Mouse (Mus musculus) spleen, adult 12 weeks (tissue): ENCODE measurements around the gene Zfp639.
A peak's percentile ranks its signal among the peaks of the same experiment; 100 is the strongest.

Experiments
- DNase-seq: peaks from one replicate; pipeline ENCODE4 v3.0.0; 2022; ENCODE audit warnings: low spot score

Zfp639 gene

DNA sequence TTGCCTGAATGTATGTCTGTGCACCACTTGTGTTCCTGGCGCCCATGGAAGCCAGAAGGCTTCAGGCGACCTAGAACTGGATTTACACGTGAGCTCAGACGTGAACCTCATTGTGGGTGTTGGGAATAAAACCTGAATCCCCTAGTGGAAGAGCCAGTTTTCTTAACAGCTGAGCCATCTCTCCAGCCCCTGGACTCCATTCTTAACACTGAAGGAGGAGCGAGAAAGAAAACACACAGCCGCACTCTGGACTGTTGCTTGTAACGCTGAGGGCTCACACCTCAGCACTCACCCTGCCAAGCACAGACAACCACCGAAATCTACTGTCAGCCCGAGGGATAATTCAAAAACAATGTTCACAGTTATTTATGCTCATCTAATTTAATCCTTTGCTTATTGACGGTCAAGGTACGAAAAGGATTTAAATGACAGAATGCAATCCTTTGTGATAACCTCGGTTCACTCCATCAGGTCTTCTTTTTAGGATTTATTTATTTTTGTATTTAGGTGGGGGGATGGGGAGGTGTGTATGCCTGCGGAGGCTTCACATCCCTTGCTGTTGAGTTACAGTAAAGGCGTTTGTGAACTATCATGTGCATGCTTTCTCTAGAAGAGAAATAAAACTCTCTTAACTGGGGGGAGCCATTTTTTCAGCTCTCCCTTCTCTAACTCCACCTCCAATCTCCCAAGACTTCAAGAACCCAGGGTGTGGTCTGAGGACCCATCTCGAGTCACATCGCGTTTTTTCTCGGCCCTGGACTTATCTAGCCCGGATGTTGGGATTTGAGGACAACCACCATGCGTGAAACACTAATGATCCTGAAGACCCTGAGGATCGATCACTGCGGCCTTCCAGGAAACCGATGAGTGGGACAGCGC, at the start of gene Zfp639:
Gene Zfp639 (plus strand): TSS at position 764 of the 879 bp plus-strand sequence.
- DNase-seq = no peak

GRCm38 (mm10) chr3:32467321-32467720, 42.7 kb upstream of the Zfp639 start:
- DNase-seq = no peak

DNA sequence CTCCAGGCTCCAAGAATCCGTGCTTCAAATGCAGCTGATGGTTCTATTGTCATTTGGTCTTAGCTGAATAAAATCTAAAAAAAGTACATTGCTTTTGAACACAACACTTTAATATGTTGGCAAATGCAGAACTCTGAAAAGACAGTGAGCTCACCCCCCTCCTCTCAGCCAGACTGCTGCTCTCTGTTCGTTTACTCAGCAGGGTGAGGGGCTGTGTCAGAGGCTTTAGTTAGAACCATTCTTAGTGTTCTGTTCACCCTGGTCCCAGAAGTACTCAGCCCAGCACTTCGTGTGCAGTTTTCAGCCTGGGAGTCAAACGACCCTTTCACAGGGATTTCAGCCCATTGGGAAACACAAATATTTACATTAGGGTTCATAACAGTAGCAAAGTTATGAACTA, 41.6 kb upstream of the Zfp639 start:
- no peak for DNase-seq

DNA sequence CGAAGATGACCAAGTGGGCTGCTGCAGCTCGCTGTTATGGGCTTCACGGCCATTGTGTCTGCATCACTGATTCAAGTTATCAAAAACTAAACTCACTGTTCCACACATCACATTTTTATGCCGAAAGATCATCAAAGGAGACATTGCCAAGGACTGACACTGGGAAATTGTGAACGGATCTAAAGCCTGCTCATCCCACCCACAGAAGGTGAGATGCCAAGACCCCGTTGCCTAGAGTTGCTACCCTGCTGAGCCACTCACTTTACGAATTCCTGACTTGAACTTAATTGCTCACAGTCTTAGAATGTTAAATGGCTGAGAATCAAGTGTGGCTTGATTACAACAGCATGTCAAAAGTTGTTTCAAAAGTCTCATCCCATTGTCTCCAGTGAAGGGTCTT, 39.6 kb upstream of the Zfp639 start:
- DNase-seq = no peak

GRCm38 (mm10) chr3:32471098-32471497, 39.0 kb upstream of the Zfp639 start:
- no peak for DNase-seq

DNA sequence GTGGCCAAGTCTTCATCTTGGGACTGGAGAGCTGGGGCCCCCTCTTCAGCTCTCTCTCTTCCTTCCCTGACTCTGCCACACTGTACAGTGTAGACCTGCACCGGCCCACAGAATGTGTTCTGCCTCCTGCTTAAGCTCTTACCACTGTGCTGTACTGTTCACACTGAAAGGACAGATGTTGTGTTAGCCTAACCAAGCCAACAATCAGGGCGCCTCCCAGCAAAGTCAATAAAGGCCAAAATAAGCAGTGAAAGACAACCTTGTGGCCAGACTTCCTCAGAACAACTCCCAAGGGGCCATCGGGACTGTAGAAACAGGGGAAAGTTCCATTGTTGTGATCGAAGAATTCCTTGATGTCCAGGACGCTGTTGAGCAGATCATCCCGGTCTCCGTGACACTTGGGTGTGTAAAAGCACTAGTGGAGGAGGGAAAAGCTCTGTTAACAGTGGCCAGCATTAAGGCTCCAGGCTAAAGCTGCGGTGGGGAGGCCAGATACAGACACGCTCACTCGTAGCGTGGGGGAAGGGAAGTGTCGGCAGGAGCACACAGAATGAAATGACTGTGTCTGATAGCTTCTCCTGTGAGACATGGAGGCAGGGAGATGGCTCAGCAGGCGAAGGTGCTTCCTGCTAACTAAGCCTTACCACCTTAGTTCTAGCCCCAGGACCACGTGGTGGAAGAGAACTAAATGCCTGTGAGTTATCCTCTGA, 37.7 kb upstream of the Zfp639 start:
- no peak for DNase-seq

- no peak for DNase-seq
These were observed 36.9 kb upstream of the Zfp639 start for GRCm38 (mm10) chr3:32473184-32473583.

DNA sequence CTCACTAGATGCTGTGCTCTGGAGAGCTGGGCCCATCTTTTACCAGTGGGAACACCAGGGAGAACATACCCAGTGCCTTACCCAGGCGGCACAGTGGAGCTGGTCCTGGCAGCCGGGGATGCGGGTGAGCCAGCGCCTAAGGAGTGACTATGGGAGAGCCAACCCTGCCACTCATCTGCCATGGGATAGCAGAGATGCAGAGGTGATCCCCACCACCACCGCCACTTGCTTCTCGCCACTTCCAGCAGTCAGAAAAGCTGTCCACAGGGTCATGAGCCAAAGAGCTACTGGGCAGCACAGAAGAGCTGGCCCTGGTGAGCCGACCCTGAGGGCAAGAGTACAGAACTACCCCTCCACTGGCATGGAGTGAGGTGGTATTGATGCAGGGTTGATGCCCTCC, 30.1 kb upstream of the Zfp639 start:
- DNase-seq = no peak

GRCm38 (mm10) chr3:32483035-32483434, 27.0 kb upstream of the Zfp639 start:
- DNase-seq = no peak

DNA sequence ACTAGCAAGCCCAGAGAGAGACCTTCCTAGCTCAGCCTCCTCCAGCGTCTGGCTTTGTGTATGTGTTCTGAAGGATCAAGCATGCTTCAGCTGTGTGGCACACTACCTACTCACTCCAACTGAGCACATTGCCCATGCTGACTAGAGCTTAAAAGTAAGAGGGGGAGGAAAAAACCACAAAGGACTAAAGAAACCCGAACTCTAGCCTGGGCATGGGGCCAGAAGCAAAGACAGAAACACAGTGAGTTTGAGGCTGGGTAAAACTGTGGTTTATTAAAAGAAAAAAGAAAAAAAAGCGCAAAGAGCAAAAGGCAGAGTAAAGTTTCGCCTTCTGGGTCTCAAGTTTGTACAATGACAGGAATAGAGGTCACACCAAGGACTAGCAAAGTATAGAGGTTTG, 23.5 kb upstream of the Zfp639 start:
- DNase-seq = no peak

DNA sequence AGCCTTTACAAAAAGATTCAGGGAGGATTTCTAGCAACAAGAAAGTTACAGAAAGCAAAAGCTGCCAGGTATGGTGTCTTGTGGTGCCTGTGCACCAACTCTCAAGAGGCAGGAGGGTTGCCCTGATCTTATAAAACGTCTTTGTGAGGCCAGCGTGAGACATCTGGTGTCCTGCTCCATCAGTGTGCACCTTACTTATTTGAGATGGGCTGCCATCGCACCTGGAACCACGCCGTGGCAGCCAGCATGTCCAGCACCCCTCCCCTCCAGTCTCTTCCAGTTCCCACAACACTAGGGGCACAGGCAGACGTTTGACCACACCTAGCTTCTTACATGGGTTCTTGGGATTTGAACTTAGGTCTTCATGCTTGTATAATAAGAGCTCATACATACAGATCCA, 21.9 kb upstream of the Zfp639 start:
- no peak for DNase-seq

- DNase-seq = peak; percentile 28
These were observed 19.8 kb upstream of the Zfp639 start for GRCm38 (mm10) chr3:32490076-32490927.

DNA sequence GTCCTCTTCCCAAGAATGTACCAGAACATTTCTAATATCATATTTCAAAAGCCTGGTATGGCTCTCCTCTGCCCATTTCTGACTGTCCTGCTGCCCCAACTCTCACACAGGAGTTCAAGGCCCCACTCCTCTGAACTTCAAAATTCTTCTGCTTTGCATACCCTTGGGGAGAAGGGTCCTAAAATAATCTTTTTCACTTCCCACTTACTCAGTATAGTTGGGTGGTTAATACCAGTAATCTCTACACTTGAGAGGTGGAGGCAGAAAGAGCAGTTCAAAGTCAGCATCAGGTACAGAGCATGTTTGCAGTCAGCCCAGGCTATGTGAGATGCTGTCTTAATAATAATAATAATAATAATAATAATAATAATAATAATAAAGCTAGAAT, 19.1 kb upstream of the Zfp639 start:
- DNase-seq = no peak

- DNase-seq = no peak
These were observed 17.7 kb upstream of the Zfp639 start, which contains the start of gene Kcnmb3 for GRCm38 (mm10) chr3:32492097-32493090. Gene Kcnmb3, minus strand, starts transcription at chr3:32492231.

GRCm38 (mm10) chr3:32494387-32495087, 15.5 kb upstream of the Zfp639 start:
- no peak for DNase-seq

GRCm38 (mm10) chr3:32495088-32495770, 14.8 kb upstream of the Zfp639 start:
- no peak for DNase-seq

DNA sequence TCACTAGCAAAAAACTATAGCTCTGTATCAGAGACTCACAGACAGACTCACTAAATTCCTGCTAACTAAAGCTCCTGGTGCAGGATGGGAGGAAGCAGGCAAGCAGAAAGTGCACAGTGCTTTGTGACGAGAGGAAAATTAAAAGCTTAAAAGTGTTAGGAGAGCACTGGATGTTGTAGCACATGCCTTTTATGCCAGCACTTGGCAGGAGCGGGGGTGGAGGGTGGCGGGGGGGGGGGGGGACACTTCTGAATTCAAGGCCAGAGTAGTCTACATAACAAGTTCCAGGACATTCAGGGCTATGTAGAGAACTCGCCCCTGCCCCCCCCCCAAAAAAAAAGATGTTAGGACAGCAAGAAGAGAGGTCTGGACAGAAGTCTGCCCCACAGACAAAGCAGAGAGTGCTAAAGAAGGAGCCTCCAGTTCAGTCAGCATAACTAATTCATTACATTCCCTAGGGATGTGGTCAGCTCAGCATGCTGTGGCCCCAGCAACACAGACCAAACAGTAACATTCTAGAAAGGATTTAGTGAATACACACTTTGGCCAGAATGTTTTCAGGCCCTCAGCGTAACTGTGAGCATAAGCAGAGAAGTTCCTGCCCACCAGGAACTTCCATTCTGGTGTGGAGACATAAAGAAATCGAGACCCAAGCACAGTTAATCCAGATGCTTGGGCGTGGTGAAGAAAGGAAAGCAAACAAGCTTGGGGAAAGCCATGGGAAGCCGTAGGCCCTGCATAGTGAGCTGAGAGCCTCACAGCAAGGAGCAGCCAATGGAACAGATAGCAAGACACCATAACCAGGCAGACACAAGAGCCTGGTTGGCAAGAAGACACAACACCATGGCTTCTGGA, 14.0 kb upstream of the Zfp639 start:
- no peak for DNase-seq

DNA sequence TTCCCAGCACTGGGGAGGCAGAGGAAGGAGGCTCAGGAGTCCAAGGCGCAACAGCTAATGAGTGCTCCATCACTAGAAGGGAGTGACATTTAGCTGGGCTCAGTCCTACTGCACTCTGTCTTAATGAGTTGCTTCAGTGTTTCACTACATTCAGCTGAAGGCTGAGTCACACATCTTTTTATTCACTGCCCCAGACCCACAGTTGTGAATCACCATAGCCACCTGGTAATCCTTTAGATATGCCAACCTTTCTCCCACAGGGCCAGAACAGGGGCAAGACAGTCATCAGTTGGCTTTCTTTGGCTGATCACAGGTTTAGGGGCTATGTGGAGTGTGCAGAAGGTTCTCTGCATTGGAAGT, 13.4 kb upstream of the Zfp639 start:
- no peak for DNase-seq

- no peak for DNase-seq
These were observed 9.7 kb upstream of the Zfp639 start for GRCm38 (mm10) chr3:32500346-32500745.
